Mouse (Mus musculus) megakaryocyte, embryonic 14.5 days (primary cell): ENCODE measurements around the gene Syne1. TPM values are rescaled to one million over a fixed set of nuclear protein-coding genes. Genes with fewer than 3 reads are reported as not detected.

Source experiments
- H3K27me3 ChIP-seq: replicated peaks from 2 replicates; pipeline ENCODE3; 2012; ENCODE audit warnings: inconsistent platforms
- H3K36me3 ChIP-seq: replicated peaks from 2 replicates; pipeline ENCODE3; 2012; ENCODE audit warnings: low read length, inconsistent platforms, mixed read lengths
- H3K4me1 ChIP-seq: 2 replicates; pipeline ENCODE4 v1.6.1; 2012; ENCODE audit warnings: inconsistent platforms
- H3K4me3 ChIP-seq: replicated peaks from 2 replicates; pipeline ENCODE3; 2012; ENCODE audit warnings: moderate library complexity, mild to moderate bottlenecking, inconsistent platforms
- H3K9me3 ChIP-seq: 2 replicates; pipeline ENCODE4 v1.6.1; 2012; ENCODE audit warnings: inconsistent platforms
- FLI1 ChIP-seq: IDR thresholded peaks from 2 replicates; pipeline ENCODE4 v1.6.1; 2012; ENCODE audit warnings: low read length, inconsistent platforms, mixed read lengths
- GATA1 ChIP-seq: IDR thresholded peaks from 3 replicates; pipeline ENCODE4 v1.6.1; 2012; ENCODE audit warnings: mixed read lengths, low read length, inconsistent platforms, borderline replicate concordance
- polyA plus RNA-seq: library from polyadenylated mRNA; stranded (reverse); fragments of >175 nt; gene quantifications from 2 replicates; pipeline ENCODE4 v1.2.3, GENCODE M21; 2012; ENCODE audit warnings: low replicate concordance; ENCODE audit not compliant: insufficient read depth

Gene Syne1
- polyA plus RNA-seq, 1 experiment: 5.3 TPM

GRCm38 (mm10) chr10:5196267-5196666, 355.0 kb downstream of the Syne1 start:
- Histone ChIP-seq H3K27me3 (no peaks in the 10 kb centered on the region), H3K4me3 (no peak overlapping the region), H3K9me3 (no peaks in the 10 kb centered on the region), H3K4me1 (peaks cover 56% of the 10 kb centered on the region), H3K36me3 (peaks cover 88% of the 10 kb centered on the region)
- no peak for TF ChIP-seq FLI1
- no peak for TF ChIP-seq GATA1

- no peaks in the 10 kb centered on the region for H3K9me3 ChIP-seq
- no peaks in the 10 kb centered on the region for H3K27me3 ChIP-seq
- TF ChIP-seq GATA1 (no peak), FLI1 (no peak)
- H3K4me3 ChIP-seq: peak overlapping the region; percentile 42
- peaks cover 88% of the 10 kb centered on the region for H3K36me3 ChIP-seq
- H3K4me1 ChIP-seq: peaks cover 61% of the 10 kb centered on the region
Measured at GRCm38 (mm10) chr10:5195288-5195687, 356.0 kb downstream of the Syne1 start.

- H3K4me3 ChIP-seq: peak overlapping the region; percentile 93
- TF ChIP-seq FLI1: no peak
- no peak for TF ChIP-seq GATA1
Measured at GRCm38 (mm10) chr10:5194671-5195234, 356.5 kb downstream of the Syne1 start.

GRCm38 (mm10) chr10:5194081-5194670, 357.1 kb downstream of the Syne1 start:
- TF ChIP-seq GATA1 (no peak), FLI1 (no peak)
- H3K27me3 ChIP-seq: no peaks in the 10 kb centered on the region

More at GRCm38 (mm10) chr10:5194671-5195234, 356.5 kb downstream of the Syne1 start:
- peaks cover 61% of the 10 kb centered on the region for H3K4me1 ChIP-seq
- peaks cover 88% of the 10 kb centered on the region for H3K36me3 ChIP-seq
- no peaks in the 10 kb centered on the region for H3K27me3 ChIP-seq
- H3K9me3 ChIP-seq: no peaks in the 10 kb centered on the region

GRCm38 (mm10) chr10:5192861-5193490, 358.3 kb downstream of the Syne1 start:
- no peaks in the 10 kb centered on the region for H3K27me3 ChIP-seq
- TF ChIP-seq GATA1 (no peak), FLI1 (no peak)
- H3K4me1 ChIP-seq: peaks cover 76% of the 10 kb centered on the region
- H3K36me3 ChIP-seq: peaks cover 92% of the 10 kb centered on the region
- no peak overlapping the region for H3K4me3 ChIP-seq
- peaks cover 6% of the 10 kb centered on the region for H3K9me3 ChIP-seq

More at GRCm38 (mm10) chr10:5194081-5194670, 357.1 kb downstream of the Syne1 start:
- peaks cover 66% of the 10 kb centered on the region for H3K4me1 ChIP-seq
- H3K4me3 ChIP-seq: peak overlapping the region; percentile 93
- H3K36me3 ChIP-seq: peaks cover 88% of the 10 kb centered on the region
- H3K9me3 ChIP-seq: peaks cover 5% of the 10 kb centered on the region

- no peak overlapping the region for H3K4me3 ChIP-seq
- TF ChIP-seq GATA1: no peak
- TF ChIP-seq FLI1: no peak
Measured at GRCm38 (mm10) chr10:5190756-5191155, 360.5 kb downstream of the Syne1 start.

GRCm38 (mm10) chr10:5188890-5189289, 362.4 kb downstream of the Syne1 start:
- TF ChIP-seq FLI1 (no peak), GATA1 (no peak)
- no peak overlapping the region for H3K4me3 ChIP-seq
- peaks cover 95% of the 10 kb centered on the region for H3K36me3 ChIP-seq
- H3K27me3 ChIP-seq: no peaks in the 10 kb centered on the region
- H3K9me3 ChIP-seq: peaks cover 6% of the 10 kb centered on the region
- H3K4me1 ChIP-seq: peaks cover 47% of the 10 kb centered on the region

More at GRCm38 (mm10) chr10:5190756-5191155, 360.5 kb downstream of the Syne1 start:
- Histone ChIP-seq H3K9me3 (peaks cover 6% of the 10 kb centered on the region), H3K36me3 (peaks cover 91% of the 10 kb centered on the region), H3K27me3 (no peaks in the 10 kb centered on the region), H3K4me1 (peaks cover 62% of the 10 kb centered on the region)

GRCm38 (mm10) chr10:5185156-5186083, 365.9 kb downstream of the Syne1 start:
- peaks cover 91% of the 10 kb centered on the region for H3K36me3 ChIP-seq

GRCm38 (mm10) chr10:5181771-5182176, 369.5 kb downstream of the Syne1 start:
- no peaks in the 10 kb centered on the region for H3K9me3 ChIP-seq
- no peak overlapping the region for H3K4me3 ChIP-seq
- TF ChIP-seq GATA1: no peak
- no peak for TF ChIP-seq FLI1
- H3K4me1 ChIP-seq: peaks cover 24% of the 10 kb centered on the region
- peaks cover 93% of the 10 kb centered on the region for H3K36me3 ChIP-seq
- H3K27me3 ChIP-seq: no peaks in the 10 kb centered on the region

More at GRCm38 (mm10) chr10:5185156-5186083, 365.9 kb downstream of the Syne1 start:
- Histone ChIP-seq H3K4me1 (peaks cover 37% of the 10 kb centered on the region), H3K4me3 (no peak overlapping the region), H3K9me3 (peaks cover 6% of the 10 kb centered on the region), H3K27me3 (no peaks in the 10 kb centered on the region)
- TF ChIP-seq GATA1: no peak
